Mouse (Mus musculus): Measurements from ENCODE around the gene Rft1.

The Rft1 gene

DNA sequence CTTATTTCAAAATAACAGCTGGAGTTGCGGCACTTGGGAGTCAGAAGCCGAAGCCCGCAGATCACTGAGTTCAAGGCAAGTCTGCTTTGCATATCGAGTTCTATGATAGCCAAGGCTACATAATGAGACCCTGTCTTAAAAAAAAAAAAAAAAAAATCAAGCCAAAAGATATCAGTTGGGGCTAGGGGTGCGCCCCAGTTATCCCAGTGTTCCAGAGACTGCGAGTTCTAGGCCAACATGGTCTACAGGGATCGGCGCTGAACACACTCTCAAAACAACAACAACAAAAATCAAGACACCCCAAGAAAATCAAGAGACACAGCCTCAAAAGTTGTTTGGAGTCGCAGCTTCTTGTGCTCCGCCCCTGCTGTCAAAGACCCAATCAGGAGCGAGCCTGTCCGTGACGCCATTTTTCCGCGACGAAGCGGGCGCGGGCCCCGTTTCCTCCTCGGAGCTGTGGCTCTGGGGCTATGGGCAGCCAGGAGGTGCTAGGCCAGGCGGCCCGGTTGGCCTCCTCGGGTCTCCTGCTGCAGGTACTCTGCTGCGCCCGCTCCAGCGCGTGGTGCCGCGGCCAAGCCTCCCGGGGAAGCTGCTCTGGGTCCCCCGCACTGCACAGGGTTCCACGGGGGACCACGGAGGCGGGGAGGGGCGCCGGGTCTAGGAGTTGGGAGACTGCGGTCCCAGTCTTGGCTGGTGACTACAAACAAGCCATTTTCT, at the start of gene Rft1:
Gene Rft1 (plus strand): TSS at position 418 of the 717 bp plus-strand sequence.
- no peak for TF ChIP-seq POU5F1 (IDR thresholded peaks at IDR 0.05; ENCODE audit: borderline replicate concordance, low read length)
- TF ChIP-seq NANOG (IDR thresholded peaks at IDR 0.05; ENCODE audit: borderline replicate concordance, low read length), result no peak
- no peak for TF ChIP-seq CTCF (conservative IDR thresholded peaks at IDR 0.05; ENCODE audit: low read length)
- Histone ChIP-seq H3K9me3 (ENCODE audit: low read length) (no peaks in the 10 kb centered on the region), H3K4me3 (replicated peaks; ENCODE audit: low read length) (peak within 1 kb of the TSS; percentile 92), H3K4me1 (replicated peaks; ENCODE audit: low read depth, low read length) (peaks cover 50% of the 10 kb centered on the region), H3K27me3 (ENCODE audit: insufficient read depth, low read length) (no peaks in the 10 kb centered on the region), H3K36me3 (ENCODE audit: insufficient read depth, low read length) (peaks cover 14% of the 10 kb centered on the region)

DNA sequence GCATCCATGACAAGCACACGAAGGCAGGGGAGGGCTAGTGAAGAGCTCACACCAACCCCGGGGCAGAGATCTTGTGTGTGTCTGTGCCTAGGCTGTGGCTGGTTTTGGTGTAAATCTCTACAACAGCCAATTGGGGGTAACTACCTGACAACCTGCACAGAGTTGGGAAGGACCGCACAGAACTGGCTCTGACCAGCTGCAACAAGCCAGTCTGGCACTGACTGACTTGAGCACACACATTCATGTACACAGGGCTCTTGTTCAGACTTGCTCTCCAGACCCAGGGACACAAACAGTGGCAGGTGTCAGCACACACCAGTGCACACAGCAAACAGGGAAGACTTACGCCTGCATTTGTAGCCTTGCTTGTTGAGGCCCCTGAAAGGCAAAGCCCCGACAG, 47.3 kb upstream of the Rft1 start:
- Histone ChIP-seq H3K4me3 (replicated peaks; ENCODE audit: low read length) (peak overlapping the region; percentile 37), H3K27me3 (ENCODE audit: insufficient read depth, low read length) (no peaks in the 10 kb centered on the region), H3K9me3 (ENCODE audit: low read length) (no peaks in the 10 kb centered on the region), H3K36me3 (ENCODE audit: insufficient read depth, low read length) (peaks cover 43% of the 10 kb centered on the region), H3K4me1 (replicated peaks; ENCODE audit: low read depth, low read length) (peaks cover 46% of the 10 kb centered on the region)
- TF ChIP-seq POU5F1 (IDR thresholded peaks at IDR 0.05; ENCODE audit: borderline replicate concordance, low read length) (no peak), CTCF (conservative IDR thresholded peaks at IDR 0.05; ENCODE audit: low read length) (no peak)

DNA sequence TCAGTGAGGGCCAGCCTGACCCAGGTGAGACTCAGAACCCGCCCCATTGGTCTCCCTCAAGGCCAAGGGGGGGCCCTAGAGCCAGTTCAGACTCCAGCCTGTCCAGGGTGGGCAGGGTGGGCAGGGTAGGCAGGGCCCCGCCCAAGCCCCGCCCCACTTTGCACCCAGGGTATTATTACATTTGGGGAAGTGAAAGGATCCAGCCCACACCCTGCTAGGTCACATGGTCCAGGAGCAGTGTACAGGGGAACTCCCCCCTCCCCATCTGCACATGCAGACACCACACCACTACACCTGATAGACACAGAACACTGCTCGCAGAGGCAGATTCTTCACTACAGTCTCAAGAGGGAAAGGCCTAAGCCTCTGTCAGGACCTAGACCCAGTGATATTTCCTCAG, 46.5 kb upstream of the Rft1 start:
- H3K4me1 ChIP-seq (replicated peaks; ENCODE audit: low read depth, low read length), result peaks cover 55% of the 10 kb centered on the region
- peaks cover 34% of the 10 kb centered on the region for H3K36me3 ChIP-seq (ENCODE audit: insufficient read depth, low read length)
- no peak for TF ChIP-seq CTCF (conservative IDR thresholded peaks at IDR 0.05; ENCODE audit: low read length)
- no peak for TF ChIP-seq NANOG (IDR thresholded peaks at IDR 0.05; ENCODE audit: borderline replicate concordance, low read length)
- no peak for TF ChIP-seq POU5F1 (IDR thresholded peaks at IDR 0.05; ENCODE audit: borderline replicate concordance, low read length)
- no peaks in the 10 kb centered on the region for H3K27me3 ChIP-seq (ENCODE audit: insufficient read depth, low read length)
- peak overlapping the region; percentile 37 for H3K4me3 ChIP-seq (replicated peaks; ENCODE audit: low read length)
- H3K9me3 ChIP-seq (ENCODE audit: low read length), result no peaks in the 10 kb centered on the region

DNA sequence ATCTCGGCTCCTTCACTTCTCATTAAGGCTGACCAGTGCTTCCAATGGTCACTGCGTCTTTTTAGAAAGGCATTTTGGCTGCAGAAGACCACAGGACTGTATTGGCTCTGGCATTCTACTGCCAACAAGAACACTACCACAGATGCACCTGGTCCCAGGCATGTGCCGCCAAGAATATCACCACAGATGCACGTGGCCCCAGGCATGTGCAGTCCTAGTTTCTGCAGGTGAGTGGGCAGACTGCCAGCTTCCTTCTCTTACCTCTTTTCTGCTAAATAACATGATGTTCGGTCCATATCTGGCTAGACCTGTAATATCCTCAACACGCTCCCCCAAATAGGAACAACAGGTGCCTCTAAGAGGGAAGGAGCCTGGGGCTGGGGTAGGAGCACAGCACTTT, 46.0 kb upstream of the Rft1 start:
- H3K36me3 ChIP-seq (ENCODE audit: insufficient read depth, low read length), result peaks cover 33% of the 10 kb centered on the region
- 0 out of 2 replicates have a peak overlapping the region, but pooled peaks have one; percentile 10 for H3K4me3 ChIP-seq (replicated peaks; ENCODE audit: low read length)
- H3K4me1 ChIP-seq (replicated peaks; ENCODE audit: low read depth, low read length), result peaks cover 59% of the 10 kb centered on the region
- H3K27me3 ChIP-seq (ENCODE audit: insufficient read depth, low read length), result no peaks in the 10 kb centered on the region
- H3K9me3 ChIP-seq (ENCODE audit: low read length), result no peaks in the 10 kb centered on the region
- TF ChIP-seq CTCF (conservative IDR thresholded peaks at IDR 0.05; ENCODE audit: low read length), result no peak
- no peak for TF ChIP-seq NANOG (IDR thresholded peaks at IDR 0.05; ENCODE audit: borderline replicate concordance, low read length)
- no peak for TF ChIP-seq POU5F1 (IDR thresholded peaks at IDR 0.05; ENCODE audit: borderline replicate concordance, low read length)

DNA sequence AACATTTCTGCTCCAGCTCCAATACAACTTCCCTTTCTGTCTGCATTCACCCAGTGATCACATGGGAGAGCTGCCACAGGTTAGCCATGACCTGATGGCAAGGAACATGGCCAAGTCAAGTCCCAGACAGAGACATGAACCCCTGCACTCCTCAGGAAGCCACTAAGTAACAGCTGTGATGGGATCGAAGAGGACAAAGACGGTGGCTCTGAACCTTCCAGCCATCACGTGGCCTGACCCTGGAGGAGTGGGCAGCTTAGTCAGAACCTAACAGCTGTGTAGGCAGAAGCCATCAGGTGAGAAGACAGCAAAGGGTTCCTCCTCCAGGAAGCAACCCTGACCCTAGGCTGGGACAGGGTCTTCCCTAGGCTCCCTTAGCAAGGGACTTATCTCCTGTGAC, 44.7 kb upstream of the Rft1 start:
- no peaks in the 10 kb centered on the region for H3K27me3 ChIP-seq (ENCODE audit: insufficient read depth, low read length)
- H3K36me3 ChIP-seq (ENCODE audit: insufficient read depth, low read length), result peaks cover 23% of the 10 kb centered on the region
- peaks cover 61% of the 10 kb centered on the region for H3K4me1 ChIP-seq (replicated peaks; ENCODE audit: low read depth, low read length)
- TF ChIP-seq POU5F1 (IDR thresholded peaks at IDR 0.05; ENCODE audit: borderline replicate concordance, low read length) (no peak), NANOG (IDR thresholded peaks at IDR 0.05; ENCODE audit: borderline replicate concordance, low read length) (no peak), CTCF (conservative IDR thresholded peaks at IDR 0.05; ENCODE audit: low read length) (no peak)
- no peaks in the 10 kb centered on the region for H3K9me3 ChIP-seq (ENCODE audit: low read length)
- H3K4me3 ChIP-seq (replicated peaks; ENCODE audit: low read length), result no peak overlapping the region

DNA sequence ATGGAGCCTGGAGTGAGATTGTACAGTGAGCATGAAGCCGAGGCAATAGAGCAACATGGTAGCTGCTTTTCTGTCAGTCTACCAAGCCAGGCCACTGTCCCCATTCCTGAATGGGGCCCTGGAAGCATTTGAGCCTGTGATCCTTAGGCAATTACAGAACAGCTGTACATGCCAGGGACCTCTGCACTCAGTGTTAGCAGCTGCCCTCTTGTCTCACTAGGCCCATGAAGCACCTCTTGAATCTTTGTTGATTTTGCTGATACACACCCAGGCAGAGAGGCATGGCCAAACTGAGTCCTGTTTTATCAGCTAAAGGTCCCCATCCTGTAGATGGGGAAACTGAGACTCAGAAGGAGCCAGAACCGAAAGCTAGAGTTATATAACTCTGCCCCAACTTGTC, 43.9 kb upstream of the Rft1 start:
- TF ChIP-seq NANOG (IDR thresholded peaks at IDR 0.05; ENCODE audit: borderline replicate concordance, low read length), result no peak
- TF ChIP-seq POU5F1 (IDR thresholded peaks at IDR 0.05; ENCODE audit: borderline replicate concordance, low read length), result no peak
- TF ChIP-seq CTCF (conservative IDR thresholded peaks at IDR 0.05; ENCODE audit: low read length), result no peak
- no peaks in the 10 kb centered on the region for H3K9me3 ChIP-seq (ENCODE audit: low read length)
- no peaks in the 10 kb centered on the region for H3K27me3 ChIP-seq (ENCODE audit: insufficient read depth, low read length)
- H3K4me3 ChIP-seq (replicated peaks; ENCODE audit: low read length), result no peak overlapping the region
- peaks cover 62% of the 10 kb centered on the region for H3K4me1 ChIP-seq (replicated peaks; ENCODE audit: low read depth, low read length)
- H3K36me3 ChIP-seq (ENCODE audit: insufficient read depth, low read length), result peaks cover 22% of the 10 kb centered on the region

DNA sequence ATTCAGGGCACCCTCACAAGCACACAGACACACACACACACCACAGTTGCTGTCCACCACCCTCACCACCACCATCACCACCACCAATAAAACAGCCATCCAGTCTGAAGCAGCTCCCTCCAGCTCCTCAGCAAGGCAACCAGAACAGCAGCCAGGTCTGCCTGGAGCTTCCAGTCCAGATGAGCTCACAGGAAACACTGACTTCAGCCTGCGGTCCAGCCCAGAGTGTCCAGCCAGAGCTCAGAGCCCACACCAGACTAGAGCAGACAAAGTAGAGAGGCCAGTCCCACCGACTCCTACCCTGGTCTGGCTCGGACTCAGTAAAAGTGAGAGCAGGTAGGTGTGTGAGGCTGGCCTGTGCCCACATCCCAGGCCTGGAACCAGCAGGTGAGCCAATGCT, 43.2 kb upstream of the Rft1 start:
- no peaks in the 10 kb centered on the region for H3K9me3 ChIP-seq (ENCODE audit: low read length)
- no peak for TF ChIP-seq NANOG (IDR thresholded peaks at IDR 0.05; ENCODE audit: borderline replicate concordance, low read length)
- no peak for TF ChIP-seq CTCF (conservative IDR thresholded peaks at IDR 0.05; ENCODE audit: low read length)
- no peak for TF ChIP-seq POU5F1 (IDR thresholded peaks at IDR 0.05; ENCODE audit: borderline replicate concordance, low read length)

DNA sequence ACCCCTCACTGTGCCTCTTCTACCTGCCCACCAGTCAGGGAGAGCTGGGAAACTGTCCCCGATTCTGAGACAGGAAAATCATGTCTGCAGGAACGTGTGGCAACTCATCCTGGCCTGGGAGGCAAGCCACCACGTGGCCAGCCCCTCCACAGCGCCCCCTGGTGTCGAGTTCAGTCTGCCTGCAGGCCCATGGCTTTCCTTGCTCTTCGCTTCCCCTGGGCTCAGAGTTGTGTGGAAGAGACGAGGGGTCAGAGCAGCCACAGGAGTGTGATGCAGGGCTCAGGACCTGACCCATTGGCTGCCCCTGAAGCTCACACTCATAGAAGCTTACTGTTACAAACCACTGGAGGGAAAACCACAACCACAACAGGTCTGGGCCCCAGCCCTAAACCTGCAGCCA, 41.6 kb upstream of the Rft1 start:
- Histone ChIP-seq H3K4me3 (replicated peaks; ENCODE audit: low read length) (no peak overlapping the region), H3K9me3 (ENCODE audit: low read length) (no peaks in the 10 kb centered on the region), H3K36me3 (ENCODE audit: insufficient read depth, low read length) (peaks cover 21% of the 10 kb centered on the region), H3K27me3 (ENCODE audit: insufficient read depth, low read length) (no peaks in the 10 kb centered on the region), H3K4me1 (replicated peaks; ENCODE audit: low read depth, low read length) (peaks cover 43% of the 10 kb centered on the region)
- TF ChIP-seq POU5F1 (IDR thresholded peaks at IDR 0.05; ENCODE audit: borderline replicate concordance, low read length) (no peak), NANOG (IDR thresholded peaks at IDR 0.05; ENCODE audit: borderline replicate concordance, low read length) (no peak), CTCF (conservative IDR thresholded peaks at IDR 0.05; ENCODE audit: low read length) (peak; percentile 91)

More for the DNA sequence above, 43.2 kb upstream of the Rft1 start:
- no peaks in the 10 kb centered on the region for H3K27me3 ChIP-seq (ENCODE audit: insufficient read depth, low read length)
- H3K4me3 ChIP-seq (replicated peaks; ENCODE audit: low read length), result no peak overlapping the region
- H3K4me1 ChIP-seq (replicated peaks; ENCODE audit: low read depth, low read length), result peaks cover 57% of the 10 kb centered on the region
- peaks cover 21% of the 10 kb centered on the region for H3K36me3 ChIP-seq (ENCODE audit: insufficient read depth, low read length)

Data from E14TG2a.4 (cell line).